Mouse (Mus musculus): Measurements from ENCODE around the gene Tlr3. TPM values are rescaled to one million over a fixed set of nuclear protein-coding genes. Genes with fewer than 3 reads are reported as not detected.
A peak's percentile ranks its signal among the peaks of the same experiment; 100 is the strongest.

Gene Tlr3
- polyA plus RNA-seq (2016; fragmentation: Nextera tagmentation; extraction: Ambion mirVana): 0.71 and 0.73 TPM in 2 replicates

- H3K9ac ChIP-seq: peak within 1 kb of the TSS; percentile 27
- H3K36me3 ChIP-seq: no peaks in the 10 kb centered on the region
- peak within 1 kb of the TSS; percentile 53 for H3K4me3 ChIP-seq
- H3K27me3 ChIP-seq (replicated peaks): no peaks in the 10 kb centered on the region
- H3K9me3 ChIP-seq (replicated peaks): no peaks in the 10 kb centered on the region
- peak within 1 kb of the TSS; percentile 66 for H3K4me2 ChIP-seq
- H3K27ac ChIP-seq: peak within 1 kb of the TSS; percentile 54; the same call in 1 of the 2 replicates
- H3K4me1 ChIP-seq: peaks cover 4% of the 10 kb centered on the region; the same call in 1 of the 2 replicates
- ATAC-seq: no peak
- 40% methylated on average over 2 of the region's 2 CpGs for WGBS (ENCODE audit: insufficient replicate concordance)
Measured at GRCm38 (mm10) chr8:45410882-45411281, at the start of gene Tlr3. TSS of gene Tlr3 (minus strand) at chr8:45411080.

- H3K4me2 ChIP-seq: no peak overlapping the region
- H3K4me1 ChIP-seq: no peaks in the 10 kb centered on the region
- no peaks in the 10 kb centered on the region for H3K9me3 ChIP-seq (replicated peaks)
- no peaks in the 10 kb centered on the region for H3K36me3 ChIP-seq
- ATAC-seq: no peak
- H3K9ac ChIP-seq: no peak overlapping the region
- no peak overlapping the region for H3K4me3 ChIP-seq
- no peak overlapping the region for H3K27ac ChIP-seq
- H3K27me3 ChIP-seq (replicated peaks): no peaks in the 10 kb centered on the region
Measured at GRCm38 (mm10) chr8:45457874-45458273, 47.0 kb upstream of the Tlr3 start.

DNA sequence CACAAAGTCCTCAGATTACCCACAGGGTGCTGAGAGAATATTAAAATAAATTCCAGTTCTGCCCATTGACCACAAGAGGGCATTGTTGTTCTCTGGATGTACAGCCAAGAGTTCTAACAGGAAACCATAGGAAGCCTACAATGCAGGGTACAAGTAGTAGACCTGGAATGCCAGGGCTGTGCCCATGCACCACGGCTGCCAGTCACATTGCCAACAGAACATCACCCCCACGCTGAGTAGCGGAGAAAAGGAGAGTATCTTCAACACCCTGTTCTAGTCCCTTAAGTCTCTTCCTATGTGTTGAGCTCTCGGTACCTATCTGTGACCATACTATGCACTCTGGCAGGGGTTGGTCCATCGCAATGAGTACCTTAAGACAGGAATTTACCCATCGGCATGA, 43.5 kb upstream of the Tlr3 start:
- ATAC-seq: no peak

DNA sequence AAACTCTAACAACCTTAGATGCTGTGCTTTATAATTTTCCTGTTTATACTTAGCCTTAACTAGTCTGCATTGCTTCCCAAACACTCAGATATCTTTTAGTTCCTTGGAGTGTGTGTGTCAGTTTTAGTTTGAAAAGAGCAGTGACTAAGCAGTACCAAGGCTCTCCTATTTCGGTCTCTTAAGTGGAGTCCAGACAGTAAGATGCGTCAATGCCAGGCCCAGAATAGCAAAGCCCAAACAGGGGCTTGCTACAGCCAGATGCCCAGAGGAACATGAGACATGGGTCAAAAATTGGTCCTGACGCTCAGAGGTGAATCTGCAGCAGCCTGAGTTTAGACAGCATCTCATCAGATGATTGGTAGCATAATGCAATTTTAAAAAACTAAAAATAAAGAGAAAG, 41.2 kb upstream of the Tlr3 start:
- no peak for ATAC-seq
- Histone ChIP-seq H3K4me1 (no peaks in the 10 kb centered on the region), H3K9ac (no peak overlapping the region), H3K4me2 (no peak overlapping the region), H3K4me3 (no peak overlapping the region), H3K27me3 (replicated peaks) (no peaks in the 10 kb centered on the region), H3K27ac (no peak overlapping the region), H3K36me3 (no peaks in the 10 kb centered on the region), H3K9me3 (replicated peaks) (no peaks in the 10 kb centered on the region)
- 63% methylated on average over 3 of the region's 3 CpGs for WGBS (ENCODE audit: insufficient replicate concordance)

More for the DNA sequence above, 43.5 kb upstream of the Tlr3 start:
- WGBS (ENCODE audit: insufficient replicate concordance): 50% methylated on average over 6 of the region's 6 CpGs
- H3K4me3 ChIP-seq: no peak overlapping the region
- no peak overlapping the region for H3K27ac ChIP-seq
- no peak overlapping the region for H3K9ac ChIP-seq
- H3K4me2 ChIP-seq: no peak overlapping the region
- H3K36me3 ChIP-seq: no peaks in the 10 kb centered on the region
- no peaks in the 10 kb centered on the region for H3K4me1 ChIP-seq
- H3K9me3 ChIP-seq (replicated peaks): no peaks in the 10 kb centered on the region
- no peaks in the 10 kb centered on the region for H3K27me3 ChIP-seq (replicated peaks)

- 56% methylated on average over 3 of the region's 3 CpGs for WGBS (ENCODE audit: insufficient replicate concordance)
- Histone ChIP-seq H3K9me3 (replicated peaks) (no peaks in the 10 kb centered on the region), H3K27ac (no peak overlapping the region), H3K4me3 (no peak overlapping the region), H3K4me1 (no peaks in the 10 kb centered on the region), H3K9ac (no peak overlapping the region), H3K27me3 (replicated peaks) (no peaks in the 10 kb centered on the region), H3K4me2 (no peak overlapping the region), H3K36me3 (no peaks in the 10 kb centered on the region)
- no peak for ATAC-seq
Measured at GRCm38 (mm10) chr8:45448842-45449241, 38.0 kb upstream of the Tlr3 start.

- Histone ChIP-seq H3K4me2 (no peak overlapping the region), H3K4me3 (no peak overlapping the region), H3K4me1 (no peaks in the 10 kb centered on the region), H3K36me3 (no peaks in the 10 kb centered on the region), H3K27me3 (replicated peaks) (no peaks in the 10 kb centered on the region), H3K9ac (no peak overlapping the region), H3K27ac (no peak overlapping the region), H3K9me3 (replicated peaks) (no peaks in the 10 kb centered on the region)
- no peak for ATAC-seq
- WGBS (ENCODE audit: insufficient replicate concordance): 65% methylated on average over 1 of the region's 1 CpGs
Measured at GRCm38 (mm10) chr8:45448257-45448656, 37.4 kb upstream of the Tlr3 start.

DNA sequence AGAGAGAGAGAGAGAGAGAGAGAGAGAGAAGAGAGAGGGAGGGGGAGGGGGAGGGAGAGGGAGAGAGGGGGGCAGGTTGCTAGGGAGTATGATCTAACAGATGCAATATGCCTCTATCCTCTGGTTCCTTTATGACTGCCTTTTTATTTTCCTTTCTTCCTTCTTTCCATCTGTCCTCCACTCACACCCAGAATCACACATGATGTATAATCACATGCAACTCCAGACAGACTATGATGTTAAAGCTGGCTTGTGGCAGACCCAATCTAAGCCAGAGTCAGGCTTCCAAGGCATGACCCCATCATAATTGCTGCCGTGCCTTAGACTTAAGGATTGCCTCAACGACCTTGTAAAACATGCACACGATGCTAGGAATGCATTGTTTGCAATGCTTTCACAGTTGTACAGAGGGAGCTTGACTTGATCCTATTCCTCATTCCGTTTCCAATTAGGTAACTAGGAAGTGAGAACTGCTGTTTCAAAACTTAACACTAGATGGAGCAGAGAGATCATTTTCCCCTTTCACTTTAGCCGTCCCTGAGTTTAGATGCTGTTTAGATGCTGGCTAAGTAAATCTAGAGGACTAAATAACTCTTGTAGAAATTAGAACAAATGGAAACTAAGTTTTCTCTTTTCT, 28.1 kb upstream of the Tlr3 start:
- 19% methylated on average over 5 of the region's 5 CpGs for WGBS (ENCODE audit: insufficient replicate concordance)
- Histone ChIP-seq H3K4me2 (no peak overlapping the region), H3K4me3 (no peak overlapping the region), H3K27me3 (replicated peaks) (no peaks in the 10 kb centered on the region), H3K4me1 (no peaks in the 10 kb centered on the region), H3K9ac (no peak overlapping the region), H3K36me3 (no peaks in the 10 kb centered on the region), H3K27ac (no peak overlapping the region), H3K9me3 (replicated peaks) (no peaks in the 10 kb centered on the region)
- no peak for ATAC-seq

GRCm38 (mm10) chr8:45420151-45420550, 9.3 kb upstream of the Tlr3 start:
- ATAC-seq: no peak
- no peak overlapping the region for H3K4me2 ChIP-seq
- H3K27ac ChIP-seq: no peak overlapping the region
- no peaks in the 10 kb centered on the region for H3K27me3 ChIP-seq (replicated peaks)
- H3K4me3 ChIP-seq: no peak overlapping the region
- no peak overlapping the region for H3K9ac ChIP-seq
- H3K36me3 ChIP-seq: no peaks in the 10 kb centered on the region
- WGBS (ENCODE audit: insufficient replicate concordance): 76% methylated on average over 7 of the region's 7 CpGs
- H3K4me1 ChIP-seq: no peaks in the 10 kb centered on the region
- no peaks in the 10 kb centered on the region for H3K9me3 ChIP-seq (replicated peaks)

GRCm38 (mm10) chr8:45414965-45415364, 4.1 kb upstream of the Tlr3 start:
- no peak overlapping the region for H3K4me3 ChIP-seq
- no peaks in the 10 kb centered on the region for H3K36me3 ChIP-seq
- 20% methylated on average over 7 of the region's 7 CpGs for WGBS (ENCODE audit: insufficient replicate concordance)
- H3K9me3 ChIP-seq (replicated peaks): no peaks in the 10 kb centered on the region
- H3K4me2 ChIP-seq: no peak overlapping the region
- no peaks in the 10 kb centered on the region for H3K27me3 ChIP-seq (replicated peaks)
- no peak overlapping the region for H3K27ac ChIP-seq
- no peak for ATAC-seq
- peaks cover 4% of the 10 kb centered on the region; the same call in 1 of the 2 replicates for H3K4me1 ChIP-seq
- no peak overlapping the region for H3K9ac ChIP-seq

GRCm38 (mm10) chr8:45410146-45410880, 567 bp downstream of the Tlr3 start:
- peak; percentile 81 for ATAC-seq
- no peaks in the 10 kb centered on the region for H3K27me3 ChIP-seq (replicated peaks)
- H3K4me3 ChIP-seq: peak overlapping the region; percentile 53
- WGBS (ENCODE audit: insufficient replicate concordance): 7% methylated on average over 18 of the region's 18 CpGs
- no peaks in the 10 kb centered on the region for H3K9me3 ChIP-seq (replicated peaks)
- peak overlapping the region; percentile 66 for H3K4me2 ChIP-seq
- H3K9ac ChIP-seq: peak overlapping the region; percentile 27
- no peaks in the 10 kb centered on the region for H3K36me3 ChIP-seq
- peak overlapping the region; percentile 54; the same call in 1 of the 2 replicates for H3K27ac ChIP-seq
- H3K4me1 ChIP-seq: peaks cover 4% of the 10 kb centered on the region; the same call in 1 of the 2 replicates

GRCm38 (mm10) chr8:45409702-45410101, 1.2 kb downstream of the Tlr3 start:
- Histone ChIP-seq H3K9me3 (replicated peaks) (no peaks in the 10 kb centered on the region), H3K4me3 (peak overlapping the region; percentile 53), H3K27ac (peak overlapping the region; percentile 54; the same call in 1 of the 2 replicates), H3K36me3 (no peaks in the 10 kb centered on the region), H3K4me2 (peak overlapping the region; percentile 66), H3K9ac (peak overlapping the region; percentile 27), H3K4me1 (peaks cover 4% of the 10 kb centered on the region; the same call in 1 of the 2 replicates), H3K27me3 (replicated peaks) (no peaks in the 10 kb centered on the region)
- 46% methylated on average over 4 of the region's 4 CpGs for WGBS (ENCODE audit: insufficient replicate concordance)
- no peak for ATAC-seq

- no peaks in the 10 kb centered on the region for H3K36me3 ChIP-seq
Measured at GRCm38 (mm10) chr8:45383250-45383649, 27.6 kb downstream of the Tlr3 start.

More at GRCm38 (mm10) chr8:45383250-45383649, 27.6 kb downstream of the Tlr3 start:
- H3K27ac ChIP-seq: no peak overlapping the region
- no peaks in the 10 kb centered on the region for H3K4me1 ChIP-seq
- no peak for ATAC-seq
- peaks cover 25% of the 10 kb centered on the region for H3K27me3 ChIP-seq (replicated peaks)
- WGBS (ENCODE audit: insufficient replicate concordance): 30% methylated on average over 1 of the region's 1 CpGs
- no peak overlapping the region for H3K4me3 ChIP-seq
- no peak overlapping the region for H3K4me2 ChIP-seq
- no peaks in the 10 kb centered on the region for H3K9me3 ChIP-seq (replicated peaks)
- H3K9ac ChIP-seq: no peak overlapping the region
